Mouse (Mus musculus) CH12.LX (cell line): ENCODE data around the gene Reln. TPM values are rescaled to one million over a fixed set of nuclear protein-coding genes. Genes with fewer than 3 reads are reported as not detected.

ENCODE experiments used
- DNase-seq: peaks from one replicate; pipeline ENCODE4 v3.0.0-alpha.2; 2013; ENCODE audit errors: extremely low read depth
- H3K27ac ChIP-seq: 2 replicates; pipeline ENCODE4 v1.5.1; 2012; ENCODE audit warnings: low read depth, mild to moderate bottlenecking, control low read depth, moderate library complexity; ENCODE audit not compliant: insufficient read depth
- H3K27me3 ChIP-seq: replicated peaks from 2 replicates; pipeline ENCODE3; 2012; ENCODE audit warnings: inconsistent platforms
- H3K36me3 ChIP-seq, 2 experiments: replicated peaks in 1 of 2; 2 replicates each; pipeline versions ENCODE3 to v1.6.1; 2012; ENCODE audit warnings: inconsistent platforms in 1 of 2, low read length in 1 of 2, mild to moderate bottlenecking in 1 of 2, mixed read lengths in 1 of 2, moderate library complexity in 1 of 2; ENCODE audit not compliant: control insufficient read depth in 1 of 2, insufficient read depth in 1 of 2
- H3K4me1 ChIP-seq, 2 experiments: 2 replicates each; pipeline ENCODE4 v1.6.1; 2012; ENCODE audit warnings: inconsistent platforms in 1 of 2, moderate library complexity in 1 of 2; ENCODE audit not compliant: insufficient read depth in 2 of 2, control insufficient read depth in 1 of 2
- H3K4me2 ChIP-seq: 2 replicates; pipeline ENCODE4 v1.6.1; 2012; ENCODE audit warnings: low read depth, mild to moderate bottlenecking, control low read depth; ENCODE audit not compliant: poor library complexity, insufficient read depth, severe bottlenecking
- H3K4me3 ChIP-seq, 3 experiments: fragments of 150-350 bp in 1 of 3; sonication (generic) in 1 of 3; replicated peaks in 1 of 3; 2 replicates each; pipeline versions ENCODE3 to v1.5.1; 2011 to 2012; ENCODE audit warnings: low read depth in 2 of 3, low read length in 2 of 3, mild to moderate bottlenecking in 2 of 3, moderate library complexity in 2 of 3, control low read depth in 1 of 3, improper control_type of control experiment in 1 of 3, inconsistent platforms in 1 of 3, mixed read lengths in 1 of 3; ENCODE audit not compliant: poor library complexity in 1 of 3
- H3K79me2 ChIP-seq: replicated peaks from 2 replicates; pipeline ENCODE4 v1.6.1; 2012; ENCODE audit warnings: mild to moderate bottlenecking, moderate library complexity; ENCODE audit not compliant: control insufficient read depth, poor library complexity, insufficient read depth, severe bottlenecking; ENCODE audit errors: extremely low read depth
- H3K9ac ChIP-seq: 2 replicates; pipeline ENCODE4 v1.6.1; 2012; ENCODE audit warnings: low read depth, mild to moderate bottlenecking, control low read depth, moderate library complexity; ENCODE audit not compliant: insufficient read depth
- H3K9me3 ChIP-seq: replicated peaks from 2 replicates; pipeline ENCODE3; 2012; ENCODE audit warnings: low read length, inconsistent platforms, mixed read lengths
- CHD1 ChIP-seq: IDR thresholded peaks from 2 replicates; pipeline ENCODE4 v1.6.1; 2012; ENCODE audit warnings: low read depth, low read length, improper control_type of control experiment, inconsistent platforms
- CTCF ChIP-seq, 2 experiments: IDR thresholded peaks in 1 of 2; conservative IDR thresholded peaks in 1 of 2; 2 replicates each; pipeline ENCODE4 v1.5.1; 2011 to 2012; ENCODE audit warnings: low read depth in 2 of 2, low read length in 2 of 2, improper control_type of control experiment in 1 of 2, inconsistent platforms in 1 of 2, mild to moderate bottlenecking in 1 of 2, moderate library complexity in 1 of 2
- ELF1 ChIP-seq: IDR thresholded peaks from 2 replicates; pipeline ENCODE4 v1.6.1; 2014; ENCODE audit warnings: low read depth, mild to moderate bottlenecking, inconsistent platforms, low read length, improper control_type of control experiment
- EP300 ChIP-seq: IDR thresholded peaks from 2 replicates; pipeline ENCODE4 v1.6.1; 2011; ENCODE audit warnings: low read length, improper control_type of control experiment
- ETS1 ChIP-seq: conservative IDR thresholded peaks from 2 replicates; pipeline ENCODE4 v1.6.1; 2012; ENCODE audit warnings: low read depth, mild to moderate bottlenecking, inconsistent platforms, low read length, improper control_type of control experiment, moderate library complexity
- IRF4 ChIP-seq: IDR thresholded peaks from 2 replicates; pipeline ENCODE4 v1.6.1; 2014; ENCODE audit warnings: low read depth, mild to moderate bottlenecking, inconsistent platforms, low read length, improper control_type of control experiment
- JUN ChIP-seq: IDR thresholded peaks from 2 replicates; pipeline ENCODE4 v1.6.1; 2011; ENCODE audit warnings: low read depth, mild to moderate bottlenecking, low read length, improper control_type of control experiment, moderate library complexity; ENCODE audit not compliant: insufficient read depth
- JUND ChIP-seq: conservative IDR thresholded peaks from 2 replicates; pipeline ENCODE4 v1.6.1; 2011; ENCODE audit warnings: low read depth, low read length, improper control_type of control experiment
- KAT2A ChIP-seq: IDR thresholded peaks from 2 replicates; pipeline ENCODE4 v1.6.1; 2012; ENCODE audit warnings: low read length, improper control_type of control experiment, inconsistent platforms; ENCODE audit not compliant: insufficient replicate concordance
- MAFK ChIP-seq: IDR thresholded peaks from 2 replicates; pipeline ENCODE4 v1.6.1; 2011; ENCODE audit warnings: low read length, improper control_type of control experiment; ENCODE audit not compliant: insufficient replicate concordance
- MEF2A ChIP-seq: IDR thresholded peaks from 2 replicates; pipeline ENCODE4 v1.6.1; 2014; ENCODE audit warnings: low read depth, mild to moderate bottlenecking, inconsistent platforms, low read length, improper control_type of control experiment, borderline replicate concordance
- MYC ChIP-seq: IDR thresholded peaks from 2 replicates; pipeline ENCODE4 v1.6.1; 2011; ENCODE audit warnings: low read depth, mild to moderate bottlenecking, improper control_type of control experiment, low read length
- NELFE ChIP-seq: IDR thresholded peaks from 2 replicates; pipeline ENCODE4 v1.6.1; 2011; ENCODE audit warnings: low read depth, low read length, improper control_type of control experiment
- NRF1 ChIP-seq: IDR thresholded peaks from 2 replicates; pipeline ENCODE4 v1.6.1; 2014; ENCODE audit warnings: low read depth, mild to moderate bottlenecking, inconsistent platforms, low read length, improper control_type of control experiment, moderate library complexity
- POLR2AphosphoS2 ChIP-seq: IDR thresholded peaks from 2 replicates; pipeline ENCODE4 v1.6.1; 2011; ENCODE audit warnings: low read depth, low read length, improper control_type of control experiment
- RAD21 ChIP-seq: IDR thresholded peaks from 2 replicates; pipeline ENCODE4 v1.6.1; 2011; ENCODE audit warnings: low read depth, mild to moderate bottlenecking, low read length, improper control_type of control experiment, moderate library complexity
- RCOR1 ChIP-seq: conservative IDR thresholded peaks from 2 replicates; pipeline ENCODE4 v1.6.1; 2012; ENCODE audit warnings: low read depth, mild to moderate bottlenecking, inconsistent platforms, low read length, improper control_type of control experiment
- TCF12 ChIP-seq: IDR thresholded peaks from 2 replicates; pipeline ENCODE4 v1.6.1; 2014; ENCODE audit warnings: low read depth, mild to moderate bottlenecking, inconsistent platforms, low read length, improper control_type of control experiment
- USF2 ChIP-seq: conservative IDR thresholded peaks from 2 replicates; pipeline ENCODE4 v1.6.1; 2011; ENCODE audit warnings: low read depth, low read length, improper control_type of control experiment
- ZKSCAN1 ChIP-seq: IDR thresholded peaks from 2 replicates; pipeline ENCODE4 v1.6.1; 2012; ENCODE audit warnings: low read depth, inconsistent platforms, low read length, improper control_type of control experiment, borderline replicate concordance
- ZMIZ1 ChIP-seq: IDR thresholded peaks from 2 replicates; pipeline ENCODE4 v1.6.1; 2012; ENCODE audit warnings: low read depth, mild to moderate bottlenecking, inconsistent platforms, low read length, improper control_type of control experiment
- dilution Hi-C: fragments of 300-500 bp; cut with MboI; formaldehyde crosslinking; loops from 2 replicates; pipeline ENCODE4 v1.14.3; 2020; ENCODE audit warnings: low sequenced_read_pairs; ENCODE audit not compliant: extremely low pct_unique_long_range_greater_than_20kb, extremely low pct_ligation_motif_present
- in situ Hi-C: fragments of 300-500 bp; cut with MboI; formaldehyde crosslinking; loops from 3 replicates; pipeline ENCODE4 v1.14.3; 2019; ENCODE audit warnings: low sequenced_read_pairs, low pct_ligation_motif_present, low pct_unique_long_range_greater_than_20kb, mixed read lengths
- polyA plus RNA-seq: library from polyadenylated mRNA; unstranded; fragments of >175 nt; gene quantifications from 2 replicates; pipeline ENCODE4 v1.2.1, GENCODE M21; 2012; ENCODE audit warnings: low read depth; ENCODE audit not compliant: insufficient read length
- total RNA-seq, 2 experiments: library from RNA; depleted of rRNA; stranded (reverse); fragments of 300-350 nt in 1 of 2; fragments of >200 nt in 1 of 2; gene quantifications; 2 replicates each; pipeline ENCODE4 v1.2.3; 2012 to 2014

The Reln gene
- total and polyA plus RNA-seq, 3 experiments = 0.03 to 0.04 TPM; not detected in 1

- no peak overlapping the region for H3K4me3 ChIP-seq
- no peak overlapping the region for H3K9ac ChIP-seq
- dilution Hi-C loops = no loop called here
- H3K79me2 ChIP-seq = no peaks in the 10 kb centered on the region
- H3K36me3 ChIP-seq = no peaks in the 10 kb centered on the region
- H3K27me3 ChIP-seq = no peaks in the 10 kb centered on the region
- no peak overlapping the region for H3K27ac ChIP-seq
- peaks cover 0 to 2% of the 10 kb centered on the region in 2 experiments; a peak in 1 of 4 replicates for H3K4me1 ChIP-seq
- no peaks in the 10 kb centered on the region for H3K9me3 ChIP-seq
- no peak for DNase-seq
- TF ChIP-seq ETS1 = no peak
- TF ChIP-seq MAFK = no peak
- TF ChIP-seq JUN = no peak
- TF ChIP-seq USF2 = no peak
- no peak for TF ChIP-seq TCF12
- no peak for TF ChIP-seq ZMIZ1
- TF ChIP-seq MYC = no peak
- TF ChIP-seq RAD21 = no peak
- TF ChIP-seq, all 38 proteins: peak for 0
- in situ Hi-C loops = no loop called here
- H3K4me2 ChIP-seq = no peak overlapping the region
Measured at GRCm38 (mm10) chr5:21980544-21980943, 364.0 kb downstream of the Reln start.

- no peak for DNase-seq
- Histone ChIP-seq H3K9me3 (no peaks in the 10 kb centered on the region), H3K4me1 (peaks cover 2% of the 10 kb centered on the region in 2 experiments; a peak in 1 of 4 replicates), H3K79me2 (no peaks in the 10 kb centered on the region), H3K36me3 (no peaks in the 10 kb centered on the region), H3K4me3 (no peak overlapping the region), H3K27me3 (no peaks in the 10 kb centered on the region), H3K9ac (no peak overlapping the region), H3K27ac (no peak overlapping the region), H3K4me2 (no peak overlapping the region)
- in situ Hi-C loops = no loop called here
- dilution Hi-C loops = no loop called here
- TF ChIP-seq RAD21 (no peak), CHD1 (no peak), KAT2A (no peak), ETS1 (no peak), IRF4 (no peak), RCOR1 (no peak), ZKSCAN1 (no peak), JUND (no peak), NELFE (no peak), CTCF (conservative IDR thresholded peaks at IDR 0.05 in 1 of 2, IDR thresholded peaks at IDR 0.05 in 1 of 2; ENCODE audit: low read depth in 2 of 2, low read length in 2 of 2) (no peak), POLR2AphosphoS2 (no peak), MEF2A (no peak), EP300 (no peak), USF2 (no peak), ELF1 (no peak), NRF1 (no peak)
Measured at GRCm38 (mm10) chr5:21973266-21974010, 371.1 kb downstream of the Reln start.
